Mouse (Mus musculus): Measurements from ENCODE around the gene Ddit4. TPM values are rescaled to one million over a fixed set of nuclear protein-coding genes. Genes with fewer than 3 reads are reported as not detected.

The Ddit4 gene
- polyA plus RNA-seq, 1 experiment from 2014 or later = 97.1 TPM

GRCm38 (mm10) chr10:59916159-59916558 lies 35.5 kb downstream of the Ddit4 start:
- peak overlapping the region; percentile 62 for H3K27ac ChIP-seq (ENCODE audit: low read depth, low read length)
- peak; percentile 21; the same call in 1 of the 2 replicates for ATAC-seq

GRCm38 (mm10) chr10:59915196-59915962 lies 36.3 kb downstream of the Ddit4 start:
- H3K27me3 ChIP-seq (replicated peaks; ENCODE audit: control insufficient read depth, insufficient read depth, low read length) = no peaks in the 10 kb centered on the region
- H3K36me3 ChIP-seq (ENCODE audit: control insufficient read depth, insufficient read depth, low read length) = no peaks in the 10 kb centered on the region
- no peak overlapping the region for H3K4me2 ChIP-seq (ENCODE audit: low read length)
- 91% methylated on average over 8 of the region's 8 CpGs for WGBS
- no peak overlapping the region for H3K9ac ChIP-seq (ENCODE audit: low read depth, low read length)
- ATAC-seq = no peak
- no peak overlapping the region for H3K4me3 ChIP-seq (ENCODE audit: low read length)
- no peak overlapping the region for H3K27ac ChIP-seq (ENCODE audit: low read depth, low read length)
- H3K9me3 ChIP-seq (ENCODE audit: control insufficient read depth, low read length) = no peaks in the 10 kb centered on the region
- H3K4me1 ChIP-seq (ENCODE audit: control insufficient read depth, insufficient read depth, low read depth, low read length) = peaks cover 20% of the 10 kb centered on the region

More at GRCm38 (mm10) chr10:59916159-59916558, 35.5 kb downstream of the Ddit4 start:
- H3K27me3 ChIP-seq (replicated peaks; ENCODE audit: control insufficient read depth, insufficient read depth, low read length) = no peaks in the 10 kb centered on the region
- peak overlapping the region; percentile 52 for H3K9ac ChIP-seq (ENCODE audit: low read depth, low read length)
- WGBS = 9% methylated on average over 4 of the region's 4 CpGs
- H3K4me2 ChIP-seq (ENCODE audit: low read length) = peak overlapping the region; percentile 57
- peak overlapping the region; percentile 23; the same call in 1 of the 2 replicates for H3K4me3 ChIP-seq (ENCODE audit: low read length)
- H3K9me3 ChIP-seq (ENCODE audit: control insufficient read depth, low read length) = no peaks in the 10 kb centered on the region
- H3K4me1 ChIP-seq (ENCODE audit: control insufficient read depth, insufficient read depth, low read depth, low read length) = peaks cover 26% of the 10 kb centered on the region
- no peaks in the 10 kb centered on the region for H3K36me3 ChIP-seq (ENCODE audit: control insufficient read depth, insufficient read depth, low read length)

- Histone ChIP-seq H3K4me1 (ENCODE audit: control insufficient read depth, insufficient read depth, low read depth, low read length) (peaks cover 30% of the 10 kb centered on the region), H3K4me2 (ENCODE audit: low read length) (peak overlapping the region; percentile 3), H3K9me3 (ENCODE audit: control insufficient read depth, low read length) (no peaks in the 10 kb centered on the region), H3K9ac (ENCODE audit: low read depth, low read length) (peak overlapping the region; percentile 3; the same call in 1 of the 2 replicates), H3K27ac (ENCODE audit: low read depth, low read length) (no peak overlapping the region), H3K27me3 (replicated peaks; ENCODE audit: control insufficient read depth, insufficient read depth, low read length) (no peaks in the 10 kb centered on the region), H3K36me3 (ENCODE audit: control insufficient read depth, insufficient read depth, low read length) (no peaks in the 10 kb centered on the region), H3K4me3 (ENCODE audit: low read length) (no peak overlapping the region)
- 2% methylated on average over 25 of the region's 25 CpGs for WGBS
- peak; percentile 15; the same call in 1 of the 2 replicates for ATAC-seq
These were observed 40.0 kb downstream of the Ddit4 start for GRCm38 (mm10) chr10:59911561-59912198.

- 24% methylated on average over 6 of the region's 6 CpGs for WGBS
- H3K27ac ChIP-seq (ENCODE audit: low read depth, low read length) = no peak overlapping the region
- peak overlapping the region; percentile 3; the same call in 1 of the 2 replicates for H3K9ac ChIP-seq (ENCODE audit: low read depth, low read length)
- ATAC-seq = no peak
- H3K9me3 ChIP-seq (ENCODE audit: control insufficient read depth, low read length) = no peaks in the 10 kb centered on the region
- H3K36me3 ChIP-seq (ENCODE audit: control insufficient read depth, insufficient read depth, low read length) = no peaks in the 10 kb centered on the region
- H3K4me3 ChIP-seq (ENCODE audit: low read length) = no peak overlapping the region
- H3K27me3 ChIP-seq (replicated peaks; ENCODE audit: control insufficient read depth, insufficient read depth, low read length) = no peaks in the 10 kb centered on the region
- peak overlapping the region; percentile 3; the same call in 1 of the 2 replicates for H3K4me2 ChIP-seq (ENCODE audit: low read length)
- H3K4me1 ChIP-seq (ENCODE audit: control insufficient read depth, insufficient read depth, low read depth, low read length) = peaks cover 24% of the 10 kb centered on the region
These were observed 40.5 kb downstream of the Ddit4 start for GRCm38 (mm10) chr10:59911091-59911490.

GRCm38 (mm10) chr10:59909357-59909847 lies 42.2 kb downstream of the Ddit4 start:
- peak; percentile 22; the same call in 1 of the 2 replicates for ATAC-seq

GRCm38 (mm10) chr10:59908776-59909315 lies 42.8 kb downstream of the Ddit4 start:
- WGBS = 62% methylated on average over 5 of the region's 7 CpGs
- Histone ChIP-seq H3K4me2 (ENCODE audit: low read length) (peak overlapping the region; percentile 26; the same call in 1 of the 2 replicates), H3K36me3 (ENCODE audit: control insufficient read depth, insufficient read depth, low read length) (no peaks in the 10 kb centered on the region), H3K4me1 (ENCODE audit: control insufficient read depth, insufficient read depth, low read depth, low read length) (peaks cover 23% of the 10 kb centered on the region), H3K4me3 (ENCODE audit: low read length) (no peak overlapping the region), H3K9ac (ENCODE audit: low read depth, low read length) (no peak overlapping the region), H3K27ac (ENCODE audit: low read depth, low read length) (peak overlapping the region; percentile 60), H3K9me3 (ENCODE audit: control insufficient read depth, low read length) (no peaks in the 10 kb centered on the region), H3K27me3 (replicated peaks; ENCODE audit: control insufficient read depth, insufficient read depth, low read length) (no peaks in the 10 kb centered on the region)
- no peak for ATAC-seq

More at GRCm38 (mm10) chr10:59909357-59909847, 42.2 kb downstream of the Ddit4 start:
- no peak overlapping the region for H3K4me3 ChIP-seq (ENCODE audit: low read length)
- H3K4me2 ChIP-seq (ENCODE audit: low read length) = peak overlapping the region; percentile 26
- H3K4me1 ChIP-seq (ENCODE audit: control insufficient read depth, insufficient read depth, low read depth, low read length) = peaks cover 23% of the 10 kb centered on the region
- peak overlapping the region; percentile 60 for H3K27ac ChIP-seq (ENCODE audit: low read depth, low read length)
- H3K27me3 ChIP-seq (replicated peaks; ENCODE audit: control insufficient read depth, insufficient read depth, low read length) = no peaks in the 10 kb centered on the region
- H3K36me3 ChIP-seq (ENCODE audit: control insufficient read depth, insufficient read depth, low read length) = no peaks in the 10 kb centered on the region
- 9% methylated on average over 14 of the region's 14 CpGs for whole genome bisulfite sequencing
- H3K9me3 ChIP-seq (ENCODE audit: control insufficient read depth, low read length) = no peaks in the 10 kb centered on the region
- no peak overlapping the region; the same call in 1 of the 2 replicates for H3K9ac ChIP-seq (ENCODE audit: low read depth, low read length)

GRCm38 (mm10) chr10:59907695-59908299 lies 43.8 kb downstream of the Ddit4 start:
- no peaks in the 10 kb centered on the region for H3K27me3 ChIP-seq (replicated peaks; ENCODE audit: control insufficient read depth, insufficient read depth, low read length)
- H3K27ac ChIP-seq (ENCODE audit: low read depth, low read length) = no peak overlapping the region
- H3K9me3 ChIP-seq (ENCODE audit: control insufficient read depth, low read length) = no peaks in the 10 kb centered on the region
- no peak overlapping the region for H3K4me2 ChIP-seq (ENCODE audit: low read length)
- 53% methylated on average over 5 of the region's 7 CpGs for WGBS
- no peak overlapping the region for H3K4me3 ChIP-seq (ENCODE audit: low read length)
- peak overlapping the region; percentile 38 for H3K9ac ChIP-seq (ENCODE audit: low read depth, low read length)
- peak; percentile 32; the same call in 1 of the 2 replicates for ATAC-seq
- H3K36me3 ChIP-seq (ENCODE audit: control insufficient read depth, insufficient read depth, low read length) = no peaks in the 10 kb centered on the region
- H3K4me1 ChIP-seq (ENCODE audit: control insufficient read depth, insufficient read depth, low read depth, low read length) = peaks cover 29% of the 10 kb centered on the region

GRCm38 (mm10) chr10:59907080-59907609 lies 44.5 kb downstream of the Ddit4 start:
- Histone ChIP-seq H3K9me3 (ENCODE audit: control insufficient read depth, low read length) (no peaks in the 10 kb centered on the region), H3K4me1 (ENCODE audit: control insufficient read depth, insufficient read depth, low read depth, low read length) (peaks cover 34% of the 10 kb centered on the region), H3K36me3 (ENCODE audit: control insufficient read depth, insufficient read depth, low read length) (no peaks in the 10 kb centered on the region), H3K9ac (ENCODE audit: low read depth, low read length) (no peak overlapping the region), H3K27me3 (replicated peaks; ENCODE audit: control insufficient read depth, insufficient read depth, low read length) (no peaks in the 10 kb centered on the region), H3K4me3 (ENCODE audit: low read length) (no peak overlapping the region), H3K4me2 (ENCODE audit: low read length) (no peak overlapping the region), H3K27ac (ENCODE audit: low read depth, low read length) (no peak overlapping the region)
- WGBS = 70% methylated on average over 3 of the region's 3 CpGs
- ATAC-seq = peak; percentile 1; the same call in 1 of the 2 replicates
